Mouse (Mus musculus): ENCODE measurements around the gene Wdr25.

- no peak for TF ChIP-seq POLR2A (IDR thresholded peaks at IDR 0.05; ENCODE audit: borderline replicate concordance, low read depth, low read length)
- TF ChIP-seq CTCF (IDR thresholded peaks at IDR 0.05; ENCODE audit: low read depth, low read length): no peak
Measured at GRCm38 (mm10) chr12:108985025-108985424, 91.6 kb downstream of the Wdr25 start.

All from bone marrow macrophage, adult 2 months (primary cell).